Mouse (Mus musculus) embryonic facial prominence, embryonic 12.5 days (tissue): Measurements from ENCODE around the gene I0C0044D17Rik. TPM values are rescaled to one million over a fixed set of nuclear protein-coding genes. Genes with fewer than 3 reads are reported as not detected.

Experiments used
- ATAC-seq: fragments of 200-750 bp; cut with Nextera tagmentation; 2 replicates; pipeline ENCODE4 v1.8.0; 2017; ENCODE audit not compliant: insufficient number of reproducible peaks, insufficient read depth, low FRiP score, low TSS enrichment
- H3K27ac ChIP-seq: fragments of 300-500 bp; sonication (generic); 2 replicates; pipeline ENCODE4 v1.5.1; 2016; ENCODE audit warnings: mild to moderate bottlenecking
- H3K27me3 ChIP-seq: fragments of 300-500 bp; sonication (generic); 2 replicates; pipeline ENCODE4 v1.6.1; 2016; ENCODE audit warnings: mild to moderate bottlenecking, moderate library complexity
- H3K36me3 ChIP-seq: fragments of 300-500 bp; sonication (generic); 2 replicates; pipeline ENCODE4 v1.6.1; 2016; ENCODE audit warnings: mild to moderate bottlenecking
- H3K4me1 ChIP-seq: fragments of 300-500 bp; sonication (generic); 2 replicates; pipeline ENCODE4 v1.6.1; 2016
- H3K4me2 ChIP-seq: fragments of 300-500 bp; sonication (generic); replicated peaks from 2 replicates; pipeline ENCODE4 v1.6.1; 2016; ENCODE audit warnings: mild to moderate bottlenecking, moderate library complexity
- H3K4me3 ChIP-seq: fragments of 300-500 bp; sonication (generic); 2 replicates; pipeline ENCODE4 v1.5.1; 2016; ENCODE audit warnings: mild to moderate bottlenecking
- H3K9ac ChIP-seq: fragments of 300-500 bp; sonication (generic); 2 replicates; pipeline ENCODE4 v1.6.1; 2016; ENCODE audit warnings: mild to moderate bottlenecking, moderate library complexity
- H3K9me3 ChIP-seq: fragments of 300-500 bp; sonication (generic); 2 replicates; pipeline ENCODE4 v1.6.1; 2016; ENCODE audit warnings: mild to moderate bottlenecking, moderate library complexity
- WGBS: fragments of 180-500 bp; shearing (Covaris S2); methylation state at CpG from one replicate; pipeline ENCODE4 v1.1.7; 2016; 5-methylcytosine and 5-hydroxymethylcytosine counted together
- polyA plus RNA-seq: library from polyadenylated mRNA; unstranded; fragments of >200 nt; fragmentation: Nextera tagmentation; extraction: Ambion mirVana; gene quantifications from 2 replicates; pipeline ENCODE4 v1.2.1, GENCODE M21; 2016

Gene I0C0044D17Rik
- polyA plus RNA-seq, 1 experiment from 2014 or later: not detected

GRCm38 (mm10) chr4:98793486-98793885 lies 30.2 kb downstream of the I0C0044D17Rik start:
- H3K4me2 ChIP-seq: no peak overlapping the region
- no peaks in the 10 kb centered on the region for H3K36me3 ChIP-seq
- no peak for ATAC-seq
- no peak overlapping the region for H3K9ac ChIP-seq
- no peaks in the 10 kb centered on the region for H3K27me3 ChIP-seq
- 92% methylated on average over 9 of the region's 9 CpGs for WGBS
- no peaks in the 10 kb centered on the region for H3K9me3 ChIP-seq
- peaks cover 41% of the 10 kb centered on the region for H3K4me1 ChIP-seq
- no peak overlapping the region for H3K27ac ChIP-seq
- H3K4me3 ChIP-seq: no peak overlapping the region

DNA sequence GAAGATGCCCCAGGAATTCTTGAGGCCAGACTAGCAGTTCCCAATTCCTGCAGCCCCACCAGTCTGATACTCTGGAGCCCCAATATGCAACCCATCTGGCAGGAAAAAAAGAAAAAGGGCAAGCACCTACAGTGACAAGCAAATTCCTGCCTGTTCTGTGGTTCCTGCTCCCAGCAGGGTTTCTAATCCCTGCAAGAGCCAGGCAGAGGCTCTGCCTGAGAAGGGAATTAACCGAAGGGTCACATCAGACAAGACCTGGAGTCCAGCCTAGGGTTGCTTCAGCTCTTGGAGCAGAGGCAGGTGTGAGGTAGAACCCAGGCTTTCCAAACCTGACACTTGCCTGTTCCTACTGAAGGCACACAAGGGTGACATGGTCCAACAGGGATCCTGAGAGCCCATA lies 32.9 kb downstream of the I0C0044D17Rik start:
- Histone ChIP-seq H3K27me3 (no peaks in the 10 kb centered on the region), H3K9me3 (no peaks in the 10 kb centered on the region), H3K27ac (peak overlapping the region; percentile 61; the same call in 1 of the 2 replicates), H3K4me3 (no peak overlapping the region), H3K36me3 (no peaks in the 10 kb centered on the region), H3K9ac (no peak overlapping the region), H3K4me2 (no peak overlapping the region), H3K4me1 (peaks cover 33% of the 10 kb centered on the region)
- WGBS: 54% methylated on average over 1 of the region's 1 CpGs
- no peak for ATAC-seq

DNA sequence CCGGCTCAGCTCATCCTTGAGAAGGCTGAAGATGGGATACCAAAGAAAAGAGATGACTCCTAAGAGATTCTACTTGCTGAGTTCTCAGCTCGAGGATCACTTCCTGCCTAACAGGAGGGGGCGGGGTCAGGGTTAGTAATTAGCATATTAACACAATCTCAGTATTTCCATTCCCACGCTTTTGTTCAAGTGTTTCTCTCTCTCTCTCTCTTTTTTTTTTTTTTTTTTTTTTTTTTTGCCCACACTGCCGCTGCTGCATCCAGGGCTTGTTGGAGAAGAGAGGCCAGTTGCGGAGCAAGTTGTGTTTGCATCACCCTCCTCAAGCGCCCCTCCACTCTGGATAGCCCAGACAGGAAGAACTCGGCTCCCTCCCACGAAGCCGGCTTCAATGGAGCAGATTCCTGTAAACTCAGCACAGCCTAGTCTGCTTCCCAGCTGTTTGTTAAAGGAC lies 33.8 kb downstream of the I0C0044D17Rik start:
- H3K9ac ChIP-seq: no peak overlapping the region
- 7% methylated on average over 10 of the region's 10 CpGs for WGBS
- H3K4me2 ChIP-seq: peak overlapping the region; percentile 33
- H3K36me3 ChIP-seq: no peaks in the 10 kb centered on the region
- H3K4me3 ChIP-seq: peak overlapping the region; percentile 9; the same call in 1 of the 2 replicates
- no peaks in the 10 kb centered on the region for H3K9me3 ChIP-seq
- H3K27ac ChIP-seq: peak overlapping the region; percentile 87
- no peak for ATAC-seq
- no peaks in the 10 kb centered on the region for H3K27me3 ChIP-seq
- H3K4me1 ChIP-seq: peaks cover 28% of the 10 kb centered on the region

DNA sequence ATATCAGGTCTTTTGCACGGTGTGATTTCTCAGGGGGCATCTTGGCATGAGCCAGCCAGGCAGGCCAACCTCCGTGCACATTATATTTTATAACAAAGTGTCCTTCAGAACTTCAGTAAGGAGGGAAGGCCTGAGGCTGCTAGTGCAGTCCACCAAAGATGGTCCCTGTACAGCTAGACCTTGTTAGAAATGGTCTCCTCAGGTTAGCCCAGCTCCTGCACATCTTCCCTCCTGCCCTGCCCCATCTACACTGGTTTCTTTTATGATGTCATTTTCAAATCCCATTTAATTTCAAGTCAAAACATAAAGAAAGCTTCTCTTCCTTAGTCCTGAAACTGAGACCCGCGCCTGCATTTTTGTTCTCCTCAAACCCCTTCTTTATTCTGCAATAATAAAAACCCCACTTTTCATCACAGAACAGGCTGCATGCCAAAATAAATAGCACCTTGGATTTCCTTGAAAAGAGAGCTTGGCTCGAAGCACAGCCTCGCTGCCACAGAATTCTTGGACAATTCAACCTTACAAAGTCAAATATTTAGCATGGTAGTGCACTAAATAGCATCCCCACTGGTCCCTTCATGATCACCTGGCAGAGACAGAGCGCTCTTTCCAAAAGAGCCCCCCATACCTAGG lies 34.4 kb downstream of the I0C0044D17Rik start:
- Histone ChIP-seq H3K27ac (peak overlapping the region; percentile 87), H3K27me3 (no peaks in the 10 kb centered on the region), H3K36me3 (peaks cover 5% of the 10 kb centered on the region; the same call in 1 of the 2 replicates), H3K9ac (no peak overlapping the region), H3K4me2 (peak overlapping the region; percentile 33), H3K4me1 (peaks cover 27% of the 10 kb centered on the region), H3K4me3 (peak overlapping the region; percentile 9; the same call in 1 of the 2 replicates), H3K9me3 (no peaks in the 10 kb centered on the region)
- no peak for ATAC-seq
- WGBS: 52% methylated on average over 7 of the region's 7 CpGs

DNA sequence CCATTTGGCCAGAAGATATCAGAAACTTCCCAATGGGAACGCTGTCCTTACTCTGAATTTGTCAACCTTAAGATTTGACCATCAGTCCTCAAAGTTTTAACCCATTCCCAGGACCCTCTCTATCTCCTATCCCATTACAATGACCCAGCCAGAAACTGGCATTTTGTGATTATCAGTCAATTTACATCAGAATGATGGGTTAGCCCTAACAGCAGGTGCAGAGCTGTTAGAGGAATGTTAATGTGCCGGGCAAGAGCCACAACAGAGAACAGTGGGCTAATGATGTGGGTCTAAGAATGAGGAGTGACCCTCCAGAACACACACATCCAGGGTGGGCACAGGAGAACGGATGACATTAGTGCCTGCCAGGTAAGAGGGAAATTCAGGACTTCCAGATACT lies 37.4 kb downstream of the I0C0044D17Rik start:
- H3K36me3 ChIP-seq: peaks cover 13% of the 10 kb centered on the region; the same call in 1 of the 2 replicates
- H3K27ac ChIP-seq: no peak overlapping the region
- no peaks in the 10 kb centered on the region for H3K27me3 ChIP-seq
- no peak for ATAC-seq
- peaks cover 27% of the 10 kb centered on the region for H3K4me1 ChIP-seq
- 44% methylated on average over 3 of the region's 3 CpGs for WGBS
- H3K9me3 ChIP-seq: no peaks in the 10 kb centered on the region
- no peak overlapping the region for H3K4me2 ChIP-seq
- no peak overlapping the region for H3K9ac ChIP-seq
- no peak overlapping the region for H3K4me3 ChIP-seq

DNA sequence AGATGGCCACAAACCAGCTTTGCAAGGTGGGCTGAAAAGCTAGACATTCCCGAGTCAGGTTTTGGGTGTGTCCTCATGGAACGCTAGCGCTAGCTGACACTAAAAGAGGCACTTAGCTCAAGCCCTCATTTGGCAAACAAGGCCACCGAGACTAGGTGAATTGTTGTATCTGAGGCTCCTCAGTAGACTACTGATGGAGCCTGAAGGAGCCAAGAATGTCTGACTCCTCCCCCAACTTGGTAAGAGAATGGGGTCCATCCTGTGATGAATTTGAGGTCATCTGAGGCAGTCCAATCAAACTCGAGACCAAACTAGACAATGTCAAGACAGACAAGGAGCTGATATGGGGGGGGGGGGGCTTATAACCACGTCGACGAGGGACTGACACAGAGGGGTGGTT lies 37.8 kb downstream of the I0C0044D17Rik start:
- peaks cover 27% of the 10 kb centered on the region for H3K4me1 ChIP-seq
- no peaks in the 10 kb centered on the region for H3K9me3 ChIP-seq
- H3K27me3 ChIP-seq: no peaks in the 10 kb centered on the region
- no peak overlapping the region for H3K4me3 ChIP-seq
- ATAC-seq: no peak
- H3K36me3 ChIP-seq: peaks cover 13% of the 10 kb centered on the region; the same call in 1 of the 2 replicates
- H3K9ac ChIP-seq: no peak overlapping the region
- H3K27ac ChIP-seq: no peak overlapping the region
- 54% methylated on average over 8 of the region's 8 CpGs for WGBS
- no peak overlapping the region for H3K4me2 ChIP-seq

- H3K4me1 ChIP-seq: peaks cover 44% of the 10 kb centered on the region
- H3K27me3 ChIP-seq: no peaks in the 10 kb centered on the region
- 17% methylated on average over 16 of the region's 16 CpGs for WGBS
- no peak for ATAC-seq
- peak overlapping the region; percentile 76 for H3K27ac ChIP-seq
- peak overlapping the region; percentile 22 for H3K4me2 ChIP-seq
- peaks cover 11% of the 10 kb centered on the region; the same call in 1 of the 2 replicates for H3K36me3 ChIP-seq
- no peak overlapping the region for H3K9ac ChIP-seq
- H3K9me3 ChIP-seq: no peaks in the 10 kb centered on the region
- no peak overlapping the region for H3K4me3 ChIP-seq
These were observed 45.4 kb downstream of the I0C0044D17Rik start for GRCm38 (mm10) chr4:98778219-98778618.

DNA sequence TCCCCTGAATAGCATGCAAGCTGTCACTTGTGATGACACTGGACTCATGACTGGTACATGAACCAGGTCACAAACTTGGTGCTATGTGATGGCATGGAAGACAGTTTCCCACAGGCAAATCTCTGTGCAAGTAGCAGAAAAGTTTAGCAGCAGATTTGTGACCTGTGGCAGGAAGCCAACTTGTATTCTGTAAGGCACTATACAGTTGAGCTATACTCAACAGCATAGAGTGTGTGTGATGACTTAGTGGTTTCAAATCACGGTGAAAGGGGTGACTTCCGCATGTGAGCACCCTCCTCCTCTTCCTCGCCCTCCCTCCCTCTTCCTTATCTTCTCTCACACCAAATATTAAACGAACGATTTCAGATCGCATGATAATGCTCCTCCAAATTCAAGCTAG lies 46.2 kb downstream of the I0C0044D17Rik start:
- Histone ChIP-seq H3K4me1 (peaks cover 44% of the 10 kb centered on the region), H3K9ac (no peak overlapping the region), H3K4me3 (no peak overlapping the region), H3K4me2 (no peak overlapping the region), H3K36me3 (peaks cover 14% of the 10 kb centered on the region; the same call in 1 of the 2 replicates), H3K27me3 (no peaks in the 10 kb centered on the region), H3K27ac (peak overlapping the region; percentile 76), H3K9me3 (no peaks in the 10 kb centered on the region)
- ATAC-seq: no peak
- WGBS: 69% methylated on average over 6 of the region's 6 CpGs

- no peak overlapping the region for H3K9ac ChIP-seq
- H3K4me2 ChIP-seq: no peak overlapping the region
- 29% methylated on average over 10 of the region's 10 CpGs for WGBS
- peak; percentile 70; the same call in 1 of the 2 replicates for ATAC-seq
- H3K4me3 ChIP-seq: no peak overlapping the region
- no peaks in the 10 kb centered on the region for H3K9me3 ChIP-seq
- peak overlapping the region; percentile 76 for H3K27ac ChIP-seq
- peaks cover 44% of the 10 kb centered on the region for H3K4me1 ChIP-seq
- H3K27me3 ChIP-seq: no peaks in the 10 kb centered on the region
- peaks cover 14% of the 10 kb centered on the region; the same call in 1 of the 2 replicates for H3K36me3 ChIP-seq
These were observed 46.8 kb downstream of the I0C0044D17Rik start for GRCm38 (mm10) chr4:98776721-98777427.

DNA sequence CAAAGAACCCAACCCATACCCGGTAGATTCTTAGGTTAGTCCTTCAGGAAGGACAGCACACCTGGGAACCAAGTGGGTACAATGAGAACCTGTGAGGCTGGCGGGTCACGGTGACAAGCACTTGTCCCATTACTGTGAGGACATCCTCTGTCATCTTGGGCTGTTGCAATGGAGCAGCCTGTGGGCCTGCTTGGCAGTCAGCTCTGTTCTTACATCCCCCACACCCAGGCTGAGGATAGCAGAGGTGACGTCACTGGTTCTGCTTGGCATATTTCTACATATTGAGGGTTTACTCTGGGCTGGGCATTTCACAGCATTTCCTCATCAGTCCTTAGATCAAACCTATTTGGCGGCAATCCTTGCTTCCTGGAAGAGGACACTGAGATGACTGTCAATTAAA lies 49.9 kb downstream of the I0C0044D17Rik start:
- H3K27ac ChIP-seq: no peak overlapping the region
- H3K27me3 ChIP-seq: no peaks in the 10 kb centered on the region
- H3K9me3 ChIP-seq: no peaks in the 10 kb centered on the region
- H3K4me3 ChIP-seq: no peak overlapping the region
- no peak overlapping the region for H3K4me2 ChIP-seq
- no peak for ATAC-seq
- H3K36me3 ChIP-seq: peaks cover 15% of the 10 kb centered on the region
- WGBS: 92% methylated on average over 5 of the region's 5 CpGs
- H3K9ac ChIP-seq: no peak overlapping the region
- peaks cover 27% of the 10 kb centered on the region for H3K4me1 ChIP-seq
